Mouse (Mus musculus) T-helper 1 cell (primary cell): ENCODE data around the gene Egln1.

Source experiments
- in situ Hi-C: fragments of 300-600 bp; cut with MboI, MseI; formaldehyde crosslinking; loops from one replicate; pipeline ENCODE4 v1.15.1; 2025; ENCODE audit warnings: high pct_unique_total_duplicates

The Egln1 gene

DNA sequence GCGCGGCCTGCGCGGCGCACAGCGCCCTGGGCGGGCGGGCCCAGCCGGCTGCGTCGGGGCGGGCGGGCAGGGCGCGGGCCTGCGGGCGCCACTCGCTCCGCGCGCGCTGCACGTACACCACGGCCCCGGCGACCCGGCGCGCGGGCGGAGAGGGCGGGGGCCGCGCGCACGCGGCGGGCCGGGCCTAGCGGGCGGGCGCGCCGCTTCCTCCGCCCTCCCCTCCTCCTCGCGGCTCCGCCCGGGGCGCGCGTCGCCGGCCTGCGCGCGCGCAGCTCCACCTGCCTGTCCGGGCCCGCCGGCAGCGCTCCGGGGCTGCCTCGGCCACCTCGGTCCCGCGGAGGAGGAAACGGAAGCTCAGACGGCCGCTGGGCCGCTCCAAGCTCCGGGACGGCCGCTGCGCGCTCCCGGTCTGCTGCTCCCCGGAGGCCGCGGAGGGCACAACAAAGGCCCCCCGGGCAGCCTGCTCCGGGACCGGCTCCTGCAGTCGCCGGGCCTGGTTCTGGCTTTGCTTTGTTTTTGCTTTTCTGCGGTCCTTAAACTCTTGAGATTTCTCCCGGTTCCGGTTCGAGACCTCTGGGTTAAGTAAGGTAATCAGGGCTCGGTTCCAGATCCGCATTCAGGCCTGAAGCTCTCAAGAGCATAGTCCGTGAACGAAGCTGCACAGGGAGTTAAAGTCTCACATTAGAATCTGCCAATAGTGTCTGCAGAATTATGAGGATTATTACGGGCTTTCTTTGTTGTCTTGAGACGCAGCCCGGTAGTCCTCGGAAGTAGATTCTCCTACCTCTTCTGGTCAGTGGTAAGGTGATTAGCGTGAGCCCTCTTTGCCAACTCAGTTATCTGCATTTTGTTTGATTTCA is at the start of gene Egln1:
Gene Egln1 (minus strand): TSS at position 116 of the 860 bp plus-strand sequence.
- in situ Hi-C loops: no loop called here

- in situ Hi-C loops: no loop called here
Observed at GRCm38 (mm10) chr8:124995776-124996175, 46.7 kb upstream of the Egln1 start.

GRCm38 (mm10) chr8:124991668-124991926 is 42.5 kb upstream of the Egln1 start:
- in situ Hi-C loops: no loop called here

- in situ Hi-C loops: no loop called here
Observed at GRCm38 (mm10) chr8:124990923-124991667, 42.0 kb upstream of the Egln1 start.

- in situ Hi-C loops: no loop called here
Observed at GRCm38 (mm10) chr8:124980828-124981227, 31.7 kb upstream of the Egln1 start.

- in situ Hi-C loops: no loop called here
Observed at GRCm38 (mm10) chr8:124980036-124980435, 30.9 kb upstream of the Egln1 start.

GRCm38 (mm10) chr8:124978026-124978425 is 28.9 kb upstream of the Egln1 start:
- in situ Hi-C loops: no loop called here

- in situ Hi-C loops: no loop called here
Observed at GRCm38 (mm10) chr8:124976211-124976610, 27.1 kb upstream of the Egln1 start.

GRCm38 (mm10) chr8:124974254-124974653 is 25.1 kb upstream of the Egln1 start:
- in situ Hi-C loops: no loop called here

DNA sequence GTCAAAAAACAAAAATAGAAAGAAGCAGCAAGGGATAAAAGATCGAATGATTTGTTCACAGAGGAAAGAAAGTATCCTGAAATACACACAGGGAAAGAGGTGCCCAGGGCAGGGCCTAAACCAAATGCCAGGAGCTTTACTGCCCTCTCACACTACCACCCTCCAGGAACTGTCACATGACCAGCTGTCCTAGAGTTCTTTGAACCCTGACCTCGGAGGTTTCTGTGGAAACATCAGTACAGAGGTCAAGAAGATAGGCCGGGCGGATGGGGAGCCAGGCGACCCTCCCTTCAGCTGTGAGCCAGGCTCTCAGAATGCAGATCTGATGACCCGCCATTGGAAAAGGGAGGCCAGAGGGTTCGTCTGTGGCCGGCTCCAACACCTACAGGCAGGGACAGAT is 24.1 kb upstream of the Egln1 start:
- in situ Hi-C loops: no loop called here

DNA sequence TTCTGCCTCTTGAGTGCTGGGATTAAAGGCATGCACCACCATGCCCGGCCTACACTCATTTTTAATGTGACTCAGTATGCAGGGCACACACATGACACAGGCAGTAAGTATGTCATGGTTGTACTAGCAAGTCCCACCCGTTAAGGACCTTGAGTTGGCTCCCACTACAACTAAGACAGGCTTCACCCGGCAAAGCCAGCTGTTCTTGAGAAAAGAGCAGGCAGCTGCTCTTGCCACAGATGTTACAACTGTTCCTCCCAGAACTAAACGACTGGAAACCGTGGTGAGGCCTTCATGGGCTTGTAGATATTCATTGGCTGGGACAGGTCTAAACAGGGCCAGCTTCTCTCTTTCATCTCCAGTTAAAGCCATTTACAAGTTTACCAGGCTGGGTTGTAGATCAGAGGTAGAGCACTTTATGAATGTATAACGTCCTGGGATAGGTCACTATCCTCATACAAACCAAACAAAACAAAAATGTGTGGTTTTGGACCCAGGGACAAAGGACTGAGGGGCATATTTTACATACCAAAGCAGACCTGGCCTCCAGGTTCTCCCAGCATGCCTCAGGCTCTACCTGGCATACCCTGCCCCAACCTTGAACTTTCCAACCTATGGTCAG is 21.3 kb upstream of the Egln1 start:
- in situ Hi-C loops: no loop called here

GRCm38 (mm10) chr8:124964966-124965365 is 15.8 kb upstream of the Egln1 start:
- in situ Hi-C loops: no loop called here

GRCm38 (mm10) chr8:124963246-124963645 is 14.1 kb upstream of the Egln1 start:
- in situ Hi-C loops: no loop called here

- in situ Hi-C loops: no loop called here
Observed at GRCm38 (mm10) chr8:124960226-124960880, 11.2 kb upstream of the Egln1 start.

DNA sequence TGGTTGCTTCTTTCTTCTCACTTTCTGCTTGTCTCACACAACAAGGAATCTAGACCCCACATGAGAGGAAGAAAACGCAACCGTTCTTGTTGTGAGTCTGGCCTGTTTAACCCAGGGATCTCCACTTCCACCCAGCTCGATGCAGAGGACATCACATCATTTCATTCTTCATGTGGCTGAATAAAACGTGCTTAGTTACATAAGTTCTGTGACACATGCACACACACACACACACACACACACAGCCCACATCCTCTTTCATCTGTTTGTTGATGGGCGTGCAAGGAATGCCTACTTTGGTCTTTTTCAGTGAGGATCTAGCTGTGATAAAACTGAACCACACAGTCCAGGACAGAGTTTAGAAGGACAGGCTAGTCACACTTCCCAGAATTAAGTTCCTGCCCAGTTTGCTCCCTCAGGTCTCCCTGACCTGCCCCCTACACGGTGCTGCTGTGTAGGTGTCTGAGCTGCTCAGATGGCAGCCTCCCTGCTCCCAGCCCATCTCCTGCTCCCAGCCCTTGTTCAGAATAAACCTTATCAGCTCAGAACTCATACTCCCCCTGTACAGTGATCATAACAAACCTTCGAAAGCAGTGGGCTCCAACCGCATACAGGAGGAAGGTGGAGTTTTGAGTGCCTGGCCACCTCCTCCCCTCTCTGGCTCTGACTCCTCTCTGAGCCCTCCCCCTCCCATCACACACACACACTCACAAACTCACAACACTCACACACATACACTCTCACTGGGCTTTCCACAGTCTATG is 10.5 kb upstream of the Egln1 start:
- in situ Hi-C loops: loop anchor here (5.0 kb wide), 1 partner anchor 58 kb away; no protein-coding TSS in a partner anchor

- in situ Hi-C loops: loop anchor here (5.0 kb wide), 1 partner anchor 63 kb away; no protein-coding TSS in a partner anchor
Observed at GRCm38 (mm10) chr8:124954572-124955082, 5.5 kb upstream of the Egln1 start.

DNA sequence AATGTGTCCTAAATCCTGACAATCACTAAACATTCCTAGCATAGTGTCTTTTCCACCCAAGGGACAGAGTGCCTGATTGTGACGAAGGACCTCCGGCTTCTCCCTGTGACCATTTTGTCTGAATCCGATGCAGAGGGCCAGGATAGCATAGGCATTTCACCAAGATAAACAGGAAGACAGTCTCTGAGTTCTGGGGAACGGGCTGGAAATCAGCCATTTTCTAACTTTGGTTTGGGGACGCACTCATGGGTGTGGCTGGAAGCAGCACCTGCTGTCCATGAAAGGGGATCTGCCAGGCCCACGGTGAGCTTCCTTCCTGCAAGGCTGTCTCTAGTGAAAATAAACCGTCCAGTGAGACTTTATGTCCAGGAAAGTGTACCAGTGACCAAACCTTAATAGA is 4.1 kb upstream of the Egln1 start:
- in situ Hi-C loops: no loop called here

- in situ Hi-C loops: no loop called here
Observed at GRCm38 (mm10) chr8:124950865-124951264, 1.7 kb upstream of the Egln1 start.

DNA sequence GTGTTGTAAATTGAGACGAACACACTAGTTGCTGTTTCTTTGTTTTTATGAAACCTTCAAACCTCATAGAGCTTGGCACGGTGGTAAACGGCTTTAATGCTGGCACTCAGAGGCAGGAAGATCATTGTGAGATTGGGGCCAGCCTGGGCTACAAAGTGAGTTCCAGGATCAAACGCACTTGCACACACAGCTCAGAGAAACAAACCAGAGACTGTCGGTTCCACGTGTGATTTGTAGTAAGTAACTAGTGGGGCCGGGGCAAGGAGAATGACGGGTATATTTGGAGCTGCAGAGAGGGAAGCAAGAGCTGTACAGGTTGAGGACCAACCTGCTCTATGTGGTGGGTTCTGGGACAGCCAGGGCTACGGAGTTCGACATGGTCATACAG is 939 bp upstream of the Egln1 start:
- in situ Hi-C loops: no loop called here

- in situ Hi-C loops: no loop called here
Observed at GRCm38 (mm10) chr8:124948733-124949111, 402 bp downstream of the Egln1 start.
